Mouse (Mus musculus) hindbrain, embryonic 11.5 days (tissue): ENCODE data around the gene Zfhx3. TPM values are rescaled to one million over a fixed set of nuclear protein-coding genes. Genes with fewer than 3 reads are reported as not detected.

Source experiments
- ATAC-seq: fragments of 200-750 bp; cut with Nextera tagmentation; 2 replicates; pipeline ENCODE4 v1.8.0; 2017; ENCODE audit warnings: mild to moderate bottlenecking, moderate TSS enrichment, moderate library complexity; ENCODE audit not compliant: low FRiP score
- DNase-seq: peaks from one replicate; pipeline ENCODE4 v3.0.0-alpha.2; 2015; ENCODE audit warnings: low spot score
- H3K27ac ChIP-seq: fragments of 300-500 bp; sonication (generic); 2 replicates; pipeline ENCODE4 v1.5.1; 2014; ENCODE audit warnings: mild to moderate bottlenecking, low read depth, low read length
- H3K27me3 ChIP-seq: fragments of 300-500 bp; sonication (generic); 2 replicates; pipeline ENCODE4 v1.6.1; 2014; ENCODE audit warnings: mild to moderate bottlenecking, low read length, moderate library complexity, mixed read lengths; ENCODE audit not compliant: control insufficient read depth, insufficient read depth
- H3K36me3 ChIP-seq: fragments of 300-500 bp; sonication (generic); 2 replicates; pipeline ENCODE4 v1.6.1; 2014; ENCODE audit warnings: mild to moderate bottlenecking, low read length, moderate library complexity, mixed read lengths; ENCODE audit not compliant: control insufficient read depth, insufficient read depth
- H3K4me1 ChIP-seq: fragments of 300-500 bp; sonication (generic); replicated peaks from 2 replicates; pipeline ENCODE4 v1.6.1; 2014; ENCODE audit warnings: low read length, mixed read lengths; ENCODE audit not compliant: control insufficient read depth, insufficient read depth
- H3K4me2 ChIP-seq: fragments of 300-500 bp; sonication (generic); replicated peaks from 2 replicates; pipeline ENCODE4 v1.6.1; 2014; ENCODE audit warnings: mild to moderate bottlenecking, low read depth, low read length
- H3K4me3 ChIP-seq: fragments of 300-500 bp; sonication (generic); 2 replicates; pipeline ENCODE4 v1.5.1; 2014; ENCODE audit warnings: low read depth, low read length
- H3K9ac ChIP-seq: fragments of 300-500 bp; sonication (generic); 2 replicates; pipeline ENCODE4 v1.6.1; 2014; ENCODE audit warnings: low read depth, low read length
- H3K9me3 ChIP-seq: fragments of 300-500 bp; sonication (generic); 2 replicates; pipeline ENCODE4 v1.6.1; 2016; ENCODE audit warnings: low read length; ENCODE audit not compliant: control insufficient read depth
- WGBS: fragments of 180-500 bp; shearing (Covaris S2); extraction: QIAGEN DNeasy Blood & Tissue Kit; methylation state at CpG from one replicate; pipeline ENCODE4 v1.1.7; 2014; 5-methylcytosine and 5-hydroxymethylcytosine counted together
- polyA plus RNA-seq: library from polyadenylated mRNA; unstranded; fragments of >200 nt; fragmentation: Nextera tagmentation; extraction: Ambion mirVana; gene quantifications from 2 replicates; pipeline ENCODE4 v1.2.1, GENCODE M21; 2014

Zfhx3 gene
- polyA plus RNA-seq, 1 experiment from 2014 or later: 47.1 TPM

DNA sequence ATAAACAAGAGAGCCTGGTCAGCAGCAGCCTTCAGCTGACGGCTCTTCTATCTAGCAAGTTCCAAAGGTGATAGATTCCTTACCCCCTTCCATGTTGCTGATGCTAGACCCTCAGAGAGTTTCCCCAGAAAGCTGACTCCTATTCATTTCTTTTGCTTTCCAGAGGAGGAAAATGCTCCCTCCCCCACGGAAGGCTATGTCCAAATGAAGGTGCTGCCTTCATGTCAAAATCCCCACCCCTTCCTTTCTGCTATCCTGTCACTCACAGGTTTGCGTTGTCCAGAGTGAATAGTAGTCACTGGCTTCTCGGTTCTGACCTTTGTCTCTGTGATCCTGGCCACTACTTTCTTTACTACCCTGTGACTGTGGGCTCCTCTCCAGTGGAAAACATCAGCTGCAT is 406.3 kb downstream of the Zfhx3 start:
- ATAC-seq: no peak
- H3K27me3 ChIP-seq: no peaks in the 10 kb centered on the region
- no peak overlapping the region for H3K4me3 ChIP-seq
- H3K9ac ChIP-seq: no peak overlapping the region
- no peak overlapping the region for H3K27ac ChIP-seq
- 42% methylated on average over 4 of the region's 4 CpGs for WGBS
- no peaks in the 10 kb centered on the region for H3K4me1 ChIP-seq
- H3K36me3 ChIP-seq: no peaks in the 10 kb centered on the region
- no peak overlapping the region for H3K4me2 ChIP-seq
- no peak for DNase-seq
- H3K9me3 ChIP-seq: no peaks in the 10 kb centered on the region

DNA sequence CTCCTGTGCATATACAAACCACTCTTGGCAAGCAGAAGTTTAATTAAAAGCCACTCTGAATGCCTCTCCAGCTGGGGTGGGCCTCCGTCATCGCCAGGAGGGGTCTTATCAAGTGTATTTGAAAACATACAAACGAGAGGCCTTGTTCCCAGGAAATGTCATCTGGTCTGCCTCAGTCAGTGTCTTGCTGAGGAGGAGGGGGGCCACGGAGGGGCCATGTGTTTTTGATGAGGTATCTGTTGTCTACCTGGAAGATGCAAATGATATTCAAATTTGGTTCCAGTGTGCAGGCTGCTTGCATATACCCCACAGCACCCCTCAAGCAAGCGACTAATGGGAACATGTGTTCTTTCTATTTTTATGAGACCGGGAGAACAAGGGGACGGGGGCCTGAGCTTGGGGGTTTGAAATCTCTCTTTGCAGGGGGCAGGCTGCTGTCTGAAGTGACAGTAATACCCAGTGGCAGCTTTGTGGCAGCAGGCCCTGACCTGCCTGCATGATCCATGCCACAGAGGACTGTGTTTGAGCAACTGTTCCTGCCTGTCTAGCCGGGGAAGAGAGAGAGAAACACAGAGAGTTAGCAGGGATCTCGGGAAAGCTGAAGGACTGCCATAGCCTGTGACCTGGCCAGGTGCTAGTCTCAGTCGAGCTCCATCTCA is 412.8 kb downstream of the Zfhx3 start:
- H3K36me3 ChIP-seq: no peaks in the 10 kb centered on the region
- H3K4me1 ChIP-seq: no peaks in the 10 kb centered on the region
- H3K9me3 ChIP-seq: no peaks in the 10 kb centered on the region
- ATAC-seq (no peak), DNase-seq (no peak)
- 50% methylated on average over 10 of the region's 10 CpGs for WGBS
- H3K27me3 ChIP-seq: no peaks in the 10 kb centered on the region
- H3K4me3 ChIP-seq: no peak overlapping the region
- no peak overlapping the region for H3K4me2 ChIP-seq
- H3K27ac ChIP-seq: no peak overlapping the region
- no peak overlapping the region for H3K9ac ChIP-seq

DNA sequence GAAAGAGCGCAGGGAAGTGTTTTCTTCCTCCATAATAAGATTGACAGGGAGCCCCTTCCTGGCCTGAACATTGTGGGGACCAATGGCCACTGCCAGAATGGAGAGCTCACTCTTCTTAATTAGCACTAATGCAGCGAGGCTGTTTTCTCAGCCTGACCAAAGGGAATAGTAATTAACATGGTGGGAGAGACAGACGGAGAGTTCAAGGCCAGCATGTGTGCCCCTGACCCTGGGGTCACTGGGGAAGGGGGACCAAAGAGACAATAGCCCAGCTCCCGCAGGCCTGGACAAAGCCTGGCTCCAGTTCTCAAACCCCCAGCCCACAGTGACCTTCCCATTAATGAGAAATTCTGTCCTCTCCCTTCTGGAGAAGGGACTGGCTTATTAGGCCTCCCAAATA is 419.0 kb downstream of the Zfhx3 start:
- Histone ChIP-seq H3K9ac (no peak overlapping the region), H3K4me3 (no peak overlapping the region), H3K27ac (no peak overlapping the region), H3K27me3 (no peaks in the 10 kb centered on the region; the same call in 1 of the 2 replicates), H3K4me1 (no peaks in the 10 kb centered on the region; the same call in 1 of the 2 replicates), H3K36me3 (no peaks in the 10 kb centered on the region), H3K9me3 (no peaks in the 10 kb centered on the region), H3K4me2 (no peak overlapping the region)
- DNase-seq: peak; percentile 36
- WGBS: 24% methylated on average over 4 of the region's 4 CpGs
- ATAC-seq: no peak

DNA sequence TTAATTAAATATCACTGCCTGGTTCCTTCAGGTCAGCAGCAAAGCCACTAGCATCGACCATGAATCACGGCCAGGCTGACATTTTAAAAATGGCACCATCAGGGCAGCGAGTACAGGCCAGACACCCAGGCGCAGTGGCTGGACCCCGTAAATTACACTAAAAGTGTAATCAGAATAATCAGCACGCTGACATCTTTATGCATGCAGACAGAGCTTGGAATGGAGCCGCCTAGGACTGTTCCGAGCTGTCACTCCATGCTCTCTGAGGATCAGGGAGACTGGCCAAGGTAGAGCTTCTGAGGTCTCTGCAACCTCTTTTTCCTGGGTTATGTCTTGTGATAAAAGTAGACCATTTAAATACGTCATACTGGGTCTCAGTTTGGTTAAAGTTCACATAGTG is 420.0 kb downstream of the Zfhx3 start:
- Histone ChIP-seq H3K4me1 (no peaks in the 10 kb centered on the region; the same call in 1 of the 2 replicates), H3K9ac (no peak overlapping the region), H3K27ac (no peak overlapping the region), H3K36me3 (no peaks in the 10 kb centered on the region), H3K4me3 (no peak overlapping the region), H3K9me3 (no peaks in the 10 kb centered on the region), H3K4me2 (no peak overlapping the region), H3K27me3 (no peaks in the 10 kb centered on the region; the same call in 1 of the 2 replicates)
- WGBS: 73% methylated on average over 9 of the region's 9 CpGs
- DNase-seq: no peak
- ATAC-seq: no peak

DNA sequence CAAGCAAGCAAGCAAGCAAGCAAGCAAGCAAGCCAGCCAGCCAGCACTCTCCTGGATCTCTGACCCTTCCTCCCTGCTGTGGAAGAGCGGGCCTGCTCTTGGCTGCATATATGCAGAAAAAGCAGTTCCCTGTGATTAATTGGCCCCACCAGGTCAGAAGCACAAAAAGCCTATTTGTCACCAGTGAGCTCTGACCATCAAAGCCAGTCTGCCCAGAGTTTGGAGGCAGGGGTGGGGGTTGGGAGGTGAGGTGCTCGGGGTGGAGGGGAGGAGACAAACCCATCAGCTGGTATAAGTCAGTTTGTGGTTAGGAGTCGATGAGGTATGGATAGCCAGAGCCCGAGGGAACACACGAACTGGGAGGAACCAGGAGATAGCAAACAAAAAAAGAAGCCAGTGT is 421.0 kb downstream of the Zfhx3 start:
- Histone ChIP-seq H3K4me2 (no peak overlapping the region), H3K4me3 (no peak overlapping the region), H3K27me3 (no peaks in the 10 kb centered on the region; the same call in 1 of the 2 replicates), H3K4me1 (no peaks in the 10 kb centered on the region; the same call in 1 of the 2 replicates), H3K9ac (no peak overlapping the region), H3K36me3 (no peaks in the 10 kb centered on the region), H3K9me3 (no peaks in the 10 kb centered on the region), H3K27ac (peak overlapping the region; percentile 39; the same call in 1 of the 2 replicates)
- ATAC-seq (no peak), DNase-seq (peak; percentile 31)
- WGBS: 12% methylated on average over 5 of the region's 5 CpGs

DNA sequence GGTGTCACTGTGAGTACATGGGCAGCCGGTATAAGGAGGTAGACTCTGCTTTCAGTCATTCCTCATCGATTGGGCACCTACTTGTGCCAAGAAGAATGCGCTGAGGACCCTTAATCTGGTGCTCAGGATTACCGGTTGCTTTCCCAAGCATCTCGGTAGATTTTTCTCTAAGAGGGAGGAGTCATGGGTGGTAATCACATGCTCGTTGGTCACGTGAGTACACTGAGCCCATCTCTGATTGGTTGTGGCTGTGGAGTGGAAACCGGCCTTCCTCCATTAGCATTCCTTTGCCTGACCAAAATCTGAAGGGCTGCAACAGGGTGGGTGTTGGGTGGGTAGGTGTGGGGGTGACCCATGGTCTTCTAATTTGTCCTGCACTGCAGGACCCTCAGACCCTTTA is 421.4 kb downstream of the Zfhx3 start:
- Histone ChIP-seq H3K27ac (peak overlapping the region; percentile 39; the same call in 1 of the 2 replicates), H3K4me3 (no peak overlapping the region), H3K9me3 (no peaks in the 10 kb centered on the region), H3K4me2 (no peak overlapping the region), H3K36me3 (no peaks in the 10 kb centered on the region), H3K9ac (no peak overlapping the region), H3K4me1 (no peaks in the 10 kb centered on the region; the same call in 1 of the 2 replicates), H3K27me3 (no peaks in the 10 kb centered on the region; the same call in 1 of the 2 replicates)
- ATAC-seq (no peak), DNase-seq (no peak)
- WGBS: 61% methylated on average over 8 of the region's 8 CpGs

DNA sequence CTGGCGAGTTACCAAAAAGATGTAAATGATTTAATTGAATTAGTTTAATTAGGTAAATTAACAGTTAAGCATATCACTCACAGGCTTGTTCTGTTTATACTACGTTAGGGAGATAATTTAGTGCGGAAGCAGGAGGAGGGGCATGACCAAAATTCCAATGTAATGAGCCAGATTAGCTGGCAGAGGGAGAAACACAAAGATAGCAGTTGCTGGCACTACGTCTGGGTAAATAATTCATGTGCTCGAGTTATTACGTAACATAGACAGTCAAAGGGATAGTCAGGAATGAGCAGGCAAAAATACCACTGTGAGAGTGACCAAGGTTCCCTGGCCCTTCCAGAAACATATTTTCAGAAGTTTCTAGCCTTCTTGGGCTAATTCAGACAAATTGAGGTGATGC is 426.6 kb downstream of the Zfhx3 start:
- H3K9ac ChIP-seq: no peak overlapping the region
- H3K4me3 ChIP-seq: no peak overlapping the region
- no peaks in the 10 kb centered on the region for H3K36me3 ChIP-seq
- ATAC-seq: no peak
- no peak for DNase-seq
- H3K4me1 ChIP-seq: no peaks in the 10 kb centered on the region
- no peak overlapping the region for H3K27ac ChIP-seq
- peaks cover 2% of the 10 kb centered on the region; the same call in 1 of the 2 replicates for H3K27me3 ChIP-seq
- no peaks in the 10 kb centered on the region for H3K9me3 ChIP-seq
- H3K4me2 ChIP-seq: no peak overlapping the region
- 69% methylated on average over 6 of the region's 6 CpGs for WGBS

DNA sequence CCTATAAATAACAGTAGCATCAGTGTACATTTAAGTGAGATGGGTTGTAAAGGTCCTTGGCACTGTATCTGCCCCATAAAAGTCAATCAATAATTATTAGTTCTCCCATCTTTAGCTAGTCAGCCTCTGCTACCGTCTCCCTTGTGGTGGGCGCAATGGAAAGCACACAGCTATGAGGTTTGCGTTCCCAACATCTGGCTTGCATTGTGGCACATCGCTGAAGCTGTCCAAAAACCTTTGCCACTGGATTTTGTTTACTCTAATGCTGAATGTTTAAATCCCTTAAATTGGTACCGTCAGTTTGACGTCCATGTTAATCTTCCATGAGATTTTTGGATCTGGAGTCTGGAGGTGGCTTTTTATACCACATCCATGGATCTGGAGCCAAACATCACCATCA is 428.3 kb downstream of the Zfhx3 start:
- Histone ChIP-seq H3K27ac (no peak overlapping the region), H3K36me3 (no peaks in the 10 kb centered on the region), H3K4me1 (no peaks in the 10 kb centered on the region), H3K4me3 (no peak overlapping the region), H3K27me3 (peaks cover 2% of the 10 kb centered on the region; the same call in 1 of the 2 replicates), H3K4me2 (no peak overlapping the region), H3K9me3 (no peaks in the 10 kb centered on the region), H3K9ac (no peak overlapping the region)
- ATAC-seq (no peak), DNase-seq (no peak)
- WGBS: 89% methylated on average over 6 of the region's 6 CpGs

DNA sequence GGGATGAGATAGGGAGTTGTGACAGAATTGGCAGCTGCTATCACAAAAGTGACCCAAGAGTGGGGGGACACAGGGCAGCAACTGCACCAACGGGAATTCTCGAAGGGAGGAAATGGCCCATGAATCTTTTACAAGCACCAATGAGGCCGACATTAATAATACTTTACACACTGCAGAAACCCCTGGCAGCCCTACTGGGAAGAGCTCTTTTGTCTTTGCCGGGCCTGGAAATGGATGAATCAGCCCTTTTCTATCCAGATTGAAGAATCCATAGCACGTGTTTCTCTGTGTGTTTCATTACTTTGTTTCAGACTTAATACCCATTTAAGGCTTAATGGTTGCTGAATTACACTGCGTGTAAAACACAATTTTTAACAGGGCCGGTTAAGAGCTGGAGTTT is 430.6 kb downstream of the Zfhx3 start:
- DNase-seq: no peak
- Histone ChIP-seq H3K4me1 (no peaks in the 10 kb centered on the region), H3K9me3 (no peaks in the 10 kb centered on the region), H3K9ac (no peak overlapping the region), H3K27me3 (peaks cover 2% of the 10 kb centered on the region; the same call in 1 of the 2 replicates), H3K27ac (no peak overlapping the region), H3K36me3 (no peaks in the 10 kb centered on the region), H3K4me3 (no peak overlapping the region), H3K4me2 (no peak overlapping the region)
- 54% methylated on average over 7 of the region's 7 CpGs for WGBS
- ATAC-seq: no peak
